Mouse (Mus musculus) stomach, embryonic 16.5 days (tissue): Measurements from ENCODE around the gene Naip5. TPM values are rescaled to one million over a fixed set of nuclear protein-coding genes. Genes with fewer than 3 reads are reported as not detected.
"Not testable (repeated sequence)": the region's sequence is repeated elsewhere in the genome, so short reads cannot be mapped to it uniquely, and the experiment has no call there.

Experiments used
- ATAC-seq: fragments of 200-750 bp; cut with Nextera tagmentation; 2 replicates; pipeline ENCODE4 v1.8.0; 2017; ENCODE audit warnings: moderate number of reproducible peaks, moderate TSS enrichment; ENCODE audit not compliant: insufficient read depth, low FRiP score
- H3K27ac ChIP-seq: fragments of 300-500 bp; sonication (generic); 2 replicates; pipeline ENCODE4 v1.5.1; 2014; ENCODE audit warnings: low read length
- H3K27me3 ChIP-seq: fragments of 300-500 bp; sonication (generic); 2 replicates; pipeline ENCODE4 v1.6.1; 2014; ENCODE audit warnings: low read length, control low read depth, mixed read lengths; ENCODE audit not compliant: control insufficient read depth, insufficient read depth
- H3K36me3 ChIP-seq: fragments of 300-500 bp; sonication (generic); 2 replicates; pipeline ENCODE4 v1.6.1; 2014; ENCODE audit warnings: low read length; ENCODE audit not compliant: control insufficient read depth, insufficient read depth
- H3K4me1 ChIP-seq: fragments of 300-500 bp; sonication (generic); 2 replicates; pipeline ENCODE4 v1.6.1; 2014; ENCODE audit warnings: low read length, control low read depth, mixed read lengths; ENCODE audit not compliant: control insufficient read depth, insufficient read depth
- H3K4me2 ChIP-seq: fragments of 300-500 bp; sonication (generic); 2 replicates; pipeline ENCODE4 v1.6.1; 2014; ENCODE audit warnings: low read depth, low read length, mixed read lengths
- H3K4me3 ChIP-seq: fragments of 300-500 bp; sonication (generic); replicated peaks from 2 replicates; pipeline ENCODE4 v1.5.1; 2014; ENCODE audit warnings: mild to moderate bottlenecking, low read length
- H3K9ac ChIP-seq: fragments of 300-500 bp; sonication (generic); 2 replicates; pipeline ENCODE4 v1.6.1; 2014; ENCODE audit warnings: low read length
- H3K9me3 ChIP-seq: fragments of 300-500 bp; sonication (generic); replicated peaks from 2 replicates; pipeline ENCODE4 v1.6.1; 2016; ENCODE audit warnings: low read length, control low read depth; ENCODE audit not compliant: control insufficient read depth
- WGBS: fragments of 180-500 bp; shearing (Covaris S2); extraction: QIAGEN DNeasy Blood & Tissue Kit; methylation state at CpG from one replicate; pipeline ENCODE4 v1.1.7; 2014; 5-methylcytosine and 5-hydroxymethylcytosine counted together
- polyA plus RNA-seq: library from polyadenylated mRNA; unstranded; fragments of >200 nt; fragmentation: Nextera tagmentation; extraction: Ambion mirVana; gene quantifications from 2 replicates; pipeline ENCODE4 v1.2.1, GENCODE M21; 2015

Naip5 gene
- polyA plus RNA-seq, 1 experiment from 2014 or later, result 2.0 TPM

DNA sequence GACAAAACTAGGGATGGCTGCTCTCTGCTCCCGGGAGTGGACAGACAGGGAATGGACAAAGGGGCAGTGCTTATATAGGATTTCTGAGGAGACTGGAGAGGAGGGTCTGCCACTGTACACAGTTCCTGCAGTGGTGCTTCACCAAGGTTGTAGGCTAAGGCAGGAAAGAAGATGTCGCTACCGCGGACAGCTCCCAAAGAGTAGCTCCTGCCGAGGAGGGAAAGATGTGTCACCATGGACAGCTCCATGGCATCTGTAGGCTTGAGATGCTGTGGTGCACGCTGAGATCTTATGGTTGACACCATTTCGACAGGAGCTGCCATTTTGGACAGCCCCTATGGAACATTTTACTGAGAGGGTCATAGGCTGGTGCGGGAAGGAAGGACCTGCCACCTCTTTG, 35.6 kb downstream of the Naip5 start:
- Histone ChIP-seq H3K9me3 (no peaks in the 10 kb centered on the region), H3K27ac (no peak overlapping the region), H3K36me3 (no peaks in the 10 kb centered on the region), H3K4me3 (no peak overlapping the region), H3K4me2 (no peak overlapping the region), H3K9ac (no peak overlapping the region), H3K27me3 (no peaks in the 10 kb centered on the region), H3K4me1 (no peaks in the 10 kb centered on the region)
- WGBS, result 23% methylated on average over 8 of the region's 8 CpGs
- ATAC-seq, result no peak

DNA sequence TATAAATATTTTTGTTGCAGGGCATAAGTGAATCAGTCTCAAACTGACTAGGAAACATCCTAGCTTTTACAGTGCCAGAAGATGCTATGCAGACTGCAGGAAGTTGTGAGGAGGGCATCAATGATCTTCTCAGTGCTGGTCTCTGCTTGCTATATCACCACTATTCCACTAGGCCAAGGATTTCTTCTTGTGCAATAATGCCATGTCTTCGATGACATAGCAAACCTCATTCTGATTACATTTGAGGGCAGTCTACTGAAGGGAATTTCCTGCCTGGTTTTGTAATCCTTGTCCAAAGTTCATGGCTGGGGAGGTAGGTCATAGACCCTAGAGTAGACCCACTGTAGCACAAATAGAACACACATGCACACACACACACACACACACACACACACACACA, 42.8 kb downstream of the Naip5 start:
- H3K4me2 ChIP-seq, result no peak overlapping the region
- no peak overlapping the region for H3K27ac ChIP-seq
- H3K27me3 ChIP-seq, result no peaks in the 10 kb centered on the region
- H3K4me1 ChIP-seq, result no peaks in the 10 kb centered on the region
- no peaks in the 10 kb centered on the region for H3K36me3 ChIP-seq
- 63% methylated on average over 1 of the region's 1 CpGs for WGBS
- H3K4me3 ChIP-seq, result no peak overlapping the region
- no peak overlapping the region for H3K9ac ChIP-seq
- no peaks in the 10 kb centered on the region for H3K9me3 ChIP-seq
- ATAC-seq, result no peak

DNA sequence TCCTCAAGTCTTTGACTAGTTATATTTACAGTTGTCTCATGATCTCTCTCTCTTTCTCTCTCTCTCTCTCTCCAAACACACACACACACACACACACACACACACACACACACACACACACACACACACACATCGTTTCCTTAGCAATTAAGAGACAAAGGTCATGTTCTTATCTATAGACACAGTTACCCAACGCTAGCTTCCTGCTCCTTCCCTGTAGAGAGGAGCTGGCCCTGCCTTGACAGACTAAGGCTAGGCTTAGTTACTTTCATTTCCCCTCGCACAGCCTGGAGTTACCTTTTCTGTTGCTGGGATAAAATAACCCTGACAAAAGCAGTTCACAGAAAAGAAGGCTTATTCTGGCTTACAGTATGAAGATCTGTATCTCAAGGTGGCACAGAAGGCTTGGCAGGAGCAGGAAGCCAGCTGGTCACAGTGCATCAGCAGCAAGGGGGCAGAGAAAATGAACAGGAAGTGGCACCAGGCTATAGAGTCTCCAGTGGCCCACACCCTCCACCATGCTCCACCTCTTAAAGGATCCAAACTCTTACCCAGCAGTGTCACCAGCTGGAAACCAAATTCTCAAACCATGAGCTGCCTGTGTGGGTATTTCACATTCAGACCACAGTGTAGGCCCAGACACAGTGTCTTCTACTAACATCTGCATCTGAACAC, 44.3 kb downstream of the Naip5 start, which contains the start of gene Naip2:
Gene Naip2 (minus strand): TSS at position 434 of the 675 bp plus-strand sequence.
- H3K4me2 ChIP-seq, H3K4me3 ChIP-seq, H3K27ac ChIP-seq, H3K36me3 ChIP-seq, H3K9me3 ChIP-seq, H3K4me1 ChIP-seq, H3K27me3 ChIP-seq, H3K9ac ChIP-seq: not testable (repeated sequence)
- 32% methylated on average over 3 of the region's 3 CpGs for WGBS
- ATAC-seq, result peak; percentile 64; the same call in 1 of the 2 replicates

DNA sequence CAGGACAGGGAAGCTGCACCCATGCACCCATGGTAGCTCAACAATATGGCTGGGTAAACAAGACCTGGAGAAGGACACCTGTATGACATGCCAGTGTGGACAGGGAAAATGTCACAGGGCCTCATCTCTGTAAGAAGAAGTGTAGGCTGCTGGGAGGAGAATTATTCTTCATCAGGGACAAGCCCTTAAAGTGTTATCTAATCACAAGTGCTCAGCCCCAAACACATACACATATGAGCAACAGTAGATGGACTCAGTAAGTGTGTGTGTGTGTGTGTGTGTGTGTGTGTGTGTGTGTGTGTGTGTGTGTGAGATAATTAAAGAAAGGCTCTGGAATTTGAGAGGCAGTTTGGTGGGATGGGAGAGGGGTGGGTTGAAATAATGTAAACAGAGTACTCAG, 45.3 kb downstream of the Naip5 start:
- Histone ChIP-seq H3K4me2 (no peak overlapping the region), H3K4me1 (no peaks in the 10 kb centered on the region), H3K4me3 (no peak overlapping the region), H3K9me3 (no peaks in the 10 kb centered on the region), H3K27ac (no peak overlapping the region), H3K9ac (no peak overlapping the region), H3K27me3 (no peaks in the 10 kb centered on the region), H3K36me3 (no peaks in the 10 kb centered on the region)
- ATAC-seq, result no peak

DNA sequence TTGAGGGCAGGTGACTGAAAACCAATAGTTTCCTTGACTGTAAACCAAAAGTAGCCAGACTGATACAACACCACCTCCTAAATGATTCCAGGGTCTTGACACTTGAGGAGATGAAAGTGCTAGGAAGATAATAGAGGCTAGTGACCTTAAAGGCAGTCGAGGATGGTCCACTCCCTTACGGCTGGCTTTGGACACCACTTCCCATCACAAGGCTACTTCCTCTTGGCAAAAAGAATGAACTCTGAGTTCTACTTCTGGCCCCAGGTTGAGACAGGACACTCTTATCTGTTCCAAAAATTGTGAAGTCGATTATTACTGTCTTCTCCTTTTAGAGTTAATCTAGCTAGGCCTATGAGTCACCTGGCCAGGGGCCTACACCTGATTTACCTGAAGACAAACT, 50.7 kb downstream of the Naip5 start:
- no peaks in the 10 kb centered on the region for H3K4me1 ChIP-seq
- no peaks in the 10 kb centered on the region for H3K36me3 ChIP-seq
- no peak overlapping the region for H3K27ac ChIP-seq
- no peak overlapping the region for H3K4me2 ChIP-seq
- H3K9me3 ChIP-seq, result no peaks in the 10 kb centered on the region
- no peak overlapping the region for H3K4me3 ChIP-seq
- WGBS, result 69% methylated on average over 3 of the region's 3 CpGs
- H3K27me3 ChIP-seq, result no peaks in the 10 kb centered on the region
- no peak overlapping the region for H3K9ac ChIP-seq
- ATAC-seq, result no peak

DNA sequence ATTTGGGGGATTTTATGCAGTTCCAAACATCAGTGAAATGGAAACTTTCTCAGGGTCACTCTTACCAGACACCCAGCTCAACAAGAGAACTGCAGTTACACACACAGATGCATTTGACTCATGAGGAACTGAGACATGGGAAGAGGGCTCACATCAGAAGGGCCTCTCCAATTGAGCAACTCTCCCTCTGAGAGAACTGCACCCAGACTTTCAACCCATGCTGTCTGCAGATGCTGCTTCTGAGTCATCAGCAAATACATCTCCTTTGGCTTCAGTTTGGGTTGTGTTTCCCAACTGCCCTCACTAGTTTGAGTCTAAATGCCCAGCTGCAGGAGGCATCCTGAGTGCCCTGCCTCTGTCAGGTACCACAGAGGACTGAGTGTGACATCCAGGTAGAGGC, 63.0 kb downstream of the Naip5 start:
- not testable (repeated sequence) for H3K4me3 ChIP-seq, H3K9ac ChIP-seq, H3K36me3 ChIP-seq, H3K27me3 ChIP-seq, H3K4me2 ChIP-seq, H3K4me1 ChIP-seq, H3K9me3 ChIP-seq, H3K27ac ChIP-seq, ATAC-seq

DNA sequence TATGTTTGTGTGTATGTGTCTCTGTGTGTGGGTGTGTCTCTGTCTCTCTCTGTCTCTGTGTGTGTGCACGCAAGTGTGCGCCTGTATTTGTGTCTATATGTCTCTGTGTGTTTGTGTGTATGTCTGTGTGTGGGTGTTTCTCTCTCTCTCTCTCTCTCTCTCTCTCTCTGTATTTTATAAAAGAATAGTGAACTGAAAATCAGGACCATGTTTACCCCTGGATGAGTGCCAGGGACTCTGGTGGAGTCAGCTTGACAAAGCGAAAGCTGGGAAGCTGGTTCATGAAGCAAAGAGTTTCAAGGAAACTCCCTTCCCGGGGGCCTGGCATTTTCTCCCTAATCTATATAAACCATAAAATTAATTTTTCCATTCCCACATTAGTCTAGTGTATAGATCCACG, 71.8 kb downstream of the Naip5 start:
- not testable (repeated sequence) for H3K4me1 ChIP-seq, H3K27me3 ChIP-seq, H3K9me3 ChIP-seq, H3K4me3 ChIP-seq, H3K9ac ChIP-seq, H3K27ac ChIP-seq, H3K36me3 ChIP-seq, ATAC-seq, H3K4me2 ChIP-seq
- 77% methylated on average over 3 of the region's 5 CpGs for WGBS

DNA sequence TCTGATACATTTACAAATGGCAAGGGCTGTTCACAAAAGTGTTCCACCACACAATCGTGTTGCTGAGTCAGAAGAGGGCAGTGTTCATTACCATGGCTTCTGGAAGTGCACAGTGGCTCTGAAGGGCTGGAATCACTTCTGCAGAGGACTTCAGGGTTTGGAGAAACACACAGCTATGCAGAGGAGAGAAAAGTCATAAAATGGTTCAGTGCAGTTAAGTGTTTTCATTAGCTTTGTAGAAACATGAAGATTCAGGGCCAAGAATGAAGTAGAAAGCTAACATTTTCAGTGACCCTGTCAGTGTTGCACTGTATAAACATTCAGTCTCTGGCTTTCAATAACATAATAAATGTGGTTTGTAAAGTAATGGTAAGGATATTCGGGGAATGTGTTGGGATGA, 79.7 kb downstream of the Naip5 start:
- not testable (repeated sequence) for H3K4me2 ChIP-seq, H3K27me3 ChIP-seq, H3K27ac ChIP-seq, H3K9ac ChIP-seq, H3K4me3 ChIP-seq, H3K9me3 ChIP-seq, H3K4me1 ChIP-seq, ATAC-seq, H3K36me3 ChIP-seq
- 62% methylated on average over 2 of the region's 2 CpGs for WGBS

DNA sequence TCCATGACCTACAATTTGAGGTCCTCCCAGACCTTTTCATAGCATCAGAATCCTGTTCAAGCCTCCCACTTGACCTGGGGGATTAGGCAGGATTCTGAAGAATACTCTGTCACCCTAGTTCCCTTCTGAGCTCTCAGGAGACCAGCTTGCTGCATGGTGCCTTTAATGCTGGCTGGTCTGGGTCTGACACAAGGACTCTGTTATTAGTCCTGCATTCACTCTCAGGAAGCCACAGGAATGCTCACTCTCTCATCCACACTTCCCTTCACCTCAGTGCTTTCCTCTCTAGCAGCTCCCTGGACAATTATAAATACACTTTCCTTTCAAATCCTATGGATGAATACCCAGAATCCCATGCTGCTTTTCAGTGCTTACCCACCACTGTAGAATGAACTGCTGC, 83.7 kb downstream of the Naip5 start:
- not testable (repeated sequence) for H3K4me2 ChIP-seq, H3K27ac ChIP-seq, H3K27me3 ChIP-seq, H3K9ac ChIP-seq, H3K4me3 ChIP-seq, H3K36me3 ChIP-seq, H3K9me3 ChIP-seq, ATAC-seq, H3K4me1 ChIP-seq
